Mouse (Mus musculus) forebrain, embryonic 12.5 days (tissue): Measurements from ENCODE around the gene Dppa4. TPM values are rescaled to one million over a fixed set of nuclear protein-coding genes. Genes with fewer than 3 reads are reported as not detected.
"Not testable (repeated sequence)": the region's sequence is repeated elsewhere in the genome, so short reads cannot be mapped to it uniquely, and the experiment has no call there.

Source experiments
- ATAC-seq: fragments of 200-750 bp; cut with Nextera tagmentation; 2 replicates; pipeline ENCODE4 v1.8.0; 2017; ENCODE audit warnings: moderate TSS enrichment; ENCODE audit not compliant: low FRiP score
- H3K27ac ChIP-seq: fragments of 300-500 bp; sonication (generic); 2 replicates; pipeline ENCODE4 v1.5.1; 2016; ENCODE audit warnings: mild to moderate bottlenecking
- H3K27me3 ChIP-seq: fragments of 300-500 bp; sonication (generic); 2 replicates; pipeline ENCODE4 v1.6.1; 2016; ENCODE audit warnings: mild to moderate bottlenecking
- H3K36me3 ChIP-seq: fragments of 300-500 bp; sonication (generic); replicated peaks from 2 replicates; pipeline ENCODE4 v1.6.1; 2016; ENCODE audit warnings: mild to moderate bottlenecking
- H3K4me1 ChIP-seq: fragments of 300-500 bp; sonication (generic); 2 replicates; pipeline ENCODE4 v1.6.1; 2016
- H3K4me2 ChIP-seq: fragments of 300-500 bp; sonication (generic); 2 replicates; pipeline ENCODE4 v1.6.1; 2016; ENCODE audit warnings: mild to moderate bottlenecking, moderate library complexity
- H3K4me3 ChIP-seq: fragments of 300-500 bp; sonication (generic); replicated peaks from 2 replicates; pipeline ENCODE4 v1.5.1; 2016; ENCODE audit warnings: mild to moderate bottlenecking
- H3K9ac ChIP-seq: fragments of 300-500 bp; sonication (generic); 2 replicates; pipeline ENCODE4 v1.6.1; 2016; ENCODE audit warnings: mild to moderate bottlenecking
- H3K9me3 ChIP-seq: fragments of 300-500 bp; sonication (generic); 2 replicates; pipeline ENCODE4 v1.6.1; 2016
- WGBS: fragments of 180-500 bp; shearing (Covaris S2); methylation state at CpG from one replicate; pipeline ENCODE4 v1.1.7; 2016; 5-methylcytosine and 5-hydroxymethylcytosine counted together
- polyA plus RNA-seq: library from polyadenylated mRNA; unstranded; fragments of >200 nt; fragmentation: Nextera tagmentation; extraction: Ambion mirVana; gene quantifications from 2 replicates; pipeline ENCODE4 v1.2.1, GENCODE M21; 2016

Dppa4 gene
- polyA plus RNA-seq, 1 experiment from 2014 or later, result not detected

- Histone ChIP-seq H3K4me3 (no peak overlapping the region), H3K9me3 (no peaks in the 10 kb centered on the region), H3K4me1 (no peaks in the 10 kb centered on the region), H3K27ac (no peak overlapping the region), H3K27me3 (no peaks in the 10 kb centered on the region), H3K9ac (no peak overlapping the region), H3K36me3 (no peaks in the 10 kb centered on the region), H3K4me2 (no peak overlapping the region)
- WGBS, result 86% methylated on average over 14 of the region's 14 CpGs
- ATAC-seq, result no peak
These were observed 14.0 kb downstream of the Dppa4 start for GRCm38 (mm10) chr16:48297384-48298136.

DNA sequence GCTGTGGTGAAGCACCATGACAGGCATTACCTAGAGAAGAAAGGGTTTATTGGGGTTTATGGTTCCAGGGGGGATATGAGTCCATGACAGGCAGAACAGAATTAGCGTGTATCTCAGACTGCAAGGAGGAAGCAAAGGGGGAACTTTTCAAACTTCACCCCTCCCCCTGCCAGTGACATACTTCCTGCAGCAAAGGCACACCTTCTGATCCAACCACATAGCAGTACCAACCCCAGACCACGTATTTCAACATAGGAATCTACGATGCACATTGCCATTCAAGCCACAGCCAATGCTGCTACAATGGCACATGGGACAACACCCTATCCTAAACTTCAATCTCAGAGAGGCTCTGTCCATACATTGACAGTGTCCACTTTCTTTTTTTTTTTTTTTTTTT is 16.4 kb downstream of the Dppa4 start:
- H3K9me3 ChIP-seq, result no peaks in the 10 kb centered on the region
- no peak overlapping the region for H3K4me2 ChIP-seq
- H3K27me3 ChIP-seq, result no peaks in the 10 kb centered on the region
- H3K27ac ChIP-seq, result no peak overlapping the region
- no peak overlapping the region for H3K4me3 ChIP-seq
- H3K36me3 ChIP-seq, result no peaks in the 10 kb centered on the region
- no peak for ATAC-seq
- 94% methylated on average over 3 of the region's 3 CpGs for WGBS
- H3K4me1 ChIP-seq, result no peaks in the 10 kb centered on the region
- H3K9ac ChIP-seq, result no peak overlapping the region

DNA sequence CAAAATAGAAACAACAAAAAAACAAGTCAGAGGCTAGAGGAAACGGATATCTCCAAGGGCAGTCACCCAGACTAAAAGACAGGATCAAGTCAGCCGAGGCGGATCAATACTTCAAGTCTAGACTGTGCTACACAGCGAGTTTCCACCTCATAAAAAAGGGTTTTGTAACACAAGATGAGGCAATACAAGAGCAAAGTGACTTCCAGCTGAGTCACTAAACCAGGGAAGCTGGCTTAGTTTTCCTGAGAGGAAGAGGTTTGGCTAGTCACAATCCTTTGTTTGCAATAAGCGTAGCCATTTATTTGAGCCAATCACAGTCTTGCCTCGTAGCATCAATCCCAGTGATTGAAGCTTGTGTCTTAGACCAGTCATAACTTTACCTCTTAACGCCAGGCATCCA is 20.0 kb downstream of the Dppa4 start, which contains the start of gene Dppa2:
Gene Dppa2, plus strand, starts transcription at position 400 of the 400 bp plus-strand sequence.
- H3K4me1 ChIP-seq, result no peaks in the 10 kb centered on the region
- H3K4me3 ChIP-seq, result no peak within 1 kb of the TSS
- H3K4me2 ChIP-seq, result no peak within 1 kb of the TSS
- H3K36me3 ChIP-seq, result no peaks in the 10 kb centered on the region
- H3K27ac ChIP-seq, result no peak within 1 kb of the TSS
- H3K9ac ChIP-seq, result no peak within 1 kb of the TSS
- no peaks in the 10 kb centered on the region for H3K9me3 ChIP-seq
- H3K27me3 ChIP-seq, result no peaks in the 10 kb centered on the region
- 81% methylated on average over 7 of the region's 7 CpGs for WGBS
- no peak for ATAC-seq

GRCm38 (mm10) chr16:48303983-48304382 is 20.4 kb downstream of the Dppa4 start:
- no peak overlapping the region for H3K4me3 ChIP-seq
- no peaks in the 10 kb centered on the region for H3K27me3 ChIP-seq
- H3K9ac ChIP-seq, result no peak overlapping the region
- no peaks in the 10 kb centered on the region for H3K4me1 ChIP-seq
- no peaks in the 10 kb centered on the region for H3K9me3 ChIP-seq
- H3K27ac ChIP-seq, result no peak overlapping the region
- ATAC-seq, result no peak
- H3K4me2 ChIP-seq, result no peak overlapping the region
- H3K36me3 ChIP-seq, result no peaks in the 10 kb centered on the region
- 87% methylated on average over 3 of the region's 3 CpGs for WGBS

DNA sequence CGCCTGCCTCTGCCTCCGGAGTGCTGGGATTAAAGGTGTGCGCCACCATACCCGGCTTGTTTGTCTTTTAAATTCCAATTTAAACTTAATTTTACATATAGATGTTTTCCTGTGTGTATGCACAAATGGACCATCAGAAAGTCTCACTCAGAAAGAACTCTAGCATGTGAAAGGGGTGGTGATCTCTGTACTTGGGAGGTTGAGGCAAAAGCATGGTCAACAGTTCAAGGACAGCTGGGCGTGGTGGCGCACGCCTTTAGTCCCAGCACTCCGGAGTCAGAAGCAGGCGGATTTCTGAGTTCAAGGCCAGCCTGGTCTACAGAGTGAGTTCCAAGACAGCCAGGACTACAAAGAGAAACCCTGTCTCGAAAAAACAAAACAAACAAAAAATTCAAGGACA is 25.4 kb downstream of the Dppa4 start:
- not testable (repeated sequence) for H3K4me2 ChIP-seq, H3K27ac ChIP-seq, H3K4me3 ChIP-seq, H3K27me3 ChIP-seq, H3K36me3 ChIP-seq, H3K4me1 ChIP-seq, H3K9ac ChIP-seq, ATAC-seq, H3K9me3 ChIP-seq
- WGBS, result 94% methylated on average over 10 of the region's 10 CpGs

GRCm38 (mm10) chr16:48309912-48310630 is 26.5 kb downstream of the Dppa4 start:
- WGBS, result 72% methylated on average over 12 of the region's 12 CpGs
- H3K9me3 ChIP-seq, result no peaks in the 10 kb centered on the region
- no peak overlapping the region for H3K27ac ChIP-seq
- no peak overlapping the region for H3K9ac ChIP-seq
- H3K36me3 ChIP-seq, result no peaks in the 10 kb centered on the region
- no peak overlapping the region for H3K4me2 ChIP-seq
- no peak for ATAC-seq
- no peaks in the 10 kb centered on the region for H3K27me3 ChIP-seq
- no peak overlapping the region for H3K4me3 ChIP-seq
- H3K4me1 ChIP-seq, result no peaks in the 10 kb centered on the region

GRCm38 (mm10) chr16:48315294-48315693 is 31.8 kb downstream of the Dppa4 start:
- Histone ChIP-seq H3K36me3 (no peaks in the 10 kb centered on the region), H3K27me3 (no peaks in the 10 kb centered on the region), H3K9me3 (no peaks in the 10 kb centered on the region), H3K4me2 (no peak overlapping the region), H3K4me3 (no peak overlapping the region), H3K27ac (no peak overlapping the region), H3K9ac (no peak overlapping the region), H3K4me1 (no peaks in the 10 kb centered on the region)
- no peak for ATAC-seq
- WGBS, result 86% methylated on average over 3 of the region's 3 CpGs

DNA sequence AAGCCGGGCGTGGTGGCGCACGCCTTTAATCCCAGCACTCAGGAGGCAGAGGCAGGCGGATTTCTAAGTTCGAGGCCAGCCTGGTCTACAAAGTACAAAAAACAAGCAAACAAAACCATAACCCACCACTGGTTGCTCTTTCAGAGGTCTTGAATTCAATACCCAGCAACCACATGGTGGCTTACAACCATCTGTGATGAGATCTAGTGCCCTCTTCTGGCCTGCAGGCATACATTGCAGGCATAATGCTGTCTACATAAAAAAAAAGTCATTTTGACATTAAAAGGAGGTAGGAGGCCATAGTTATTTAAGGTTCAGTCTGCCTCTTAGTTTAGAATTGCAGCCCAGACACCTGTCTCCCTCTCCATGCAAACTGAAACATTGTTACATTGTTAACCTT is 37.2 kb downstream of the Dppa4 start:
- Histone ChIP-seq H3K4me2 (no peak overlapping the region), H3K4me3 (no peak overlapping the region), H3K9ac (no peak overlapping the region), H3K27me3 (no peaks in the 10 kb centered on the region), H3K36me3 (no peaks in the 10 kb centered on the region), H3K27ac (no peak overlapping the region), H3K4me1 (no peaks in the 10 kb centered on the region), H3K9me3 (no peaks in the 10 kb centered on the region)
- 92% methylated on average over 6 of the region's 6 CpGs for WGBS
- ATAC-seq, result no peak

DNA sequence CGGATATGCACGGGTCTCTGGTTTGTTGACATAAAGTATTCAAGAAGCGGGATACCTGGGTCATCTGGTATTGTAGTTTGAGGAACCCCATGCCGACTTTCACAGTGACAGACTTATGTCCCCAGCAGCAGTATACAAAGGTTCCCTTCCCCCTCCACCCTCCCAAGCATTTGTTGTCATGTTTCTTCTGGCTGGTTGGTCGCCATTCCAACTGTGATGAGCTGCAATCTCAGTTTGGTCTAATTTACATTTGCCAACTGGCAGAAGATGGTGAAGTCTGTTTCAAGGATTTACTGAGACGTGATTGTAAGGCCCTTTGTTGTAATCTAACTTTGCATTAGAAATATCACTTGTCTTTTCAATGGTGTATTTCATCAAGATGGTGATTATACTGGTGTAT is 39.6 kb downstream of the Dppa4 start:
- ATAC-seq, result no peak
- Histone ChIP-seq H3K4me3 (no peak overlapping the region), H3K27ac (no peak overlapping the region), H3K9ac (no peak overlapping the region), H3K4me2 (no peak overlapping the region), H3K27me3 (no peaks in the 10 kb centered on the region), H3K36me3 (no peaks in the 10 kb centered on the region), H3K4me1 (no peaks in the 10 kb centered on the region), H3K9me3 (no peaks in the 10 kb centered on the region)
- WGBS, result 82% methylated on average over 6 of the region's 6 CpGs

- Histone ChIP-seq H3K27ac (no peak overlapping the region), H3K36me3 (no peaks in the 10 kb centered on the region), H3K4me3 (no peak overlapping the region), H3K4me2 (no peak overlapping the region), H3K9ac (no peak overlapping the region), H3K27me3 (no peaks in the 10 kb centered on the region), H3K4me1 (no peaks in the 10 kb centered on the region), H3K9me3 (no peaks in the 10 kb centered on the region)
- WGBS, result 85% methylated on average over 8 of the region's 8 CpGs
- ATAC-seq, result no peak
These were observed 40.2 kb downstream of the Dppa4 start for GRCm38 (mm10) chr16:48323602-48324345.

DNA sequence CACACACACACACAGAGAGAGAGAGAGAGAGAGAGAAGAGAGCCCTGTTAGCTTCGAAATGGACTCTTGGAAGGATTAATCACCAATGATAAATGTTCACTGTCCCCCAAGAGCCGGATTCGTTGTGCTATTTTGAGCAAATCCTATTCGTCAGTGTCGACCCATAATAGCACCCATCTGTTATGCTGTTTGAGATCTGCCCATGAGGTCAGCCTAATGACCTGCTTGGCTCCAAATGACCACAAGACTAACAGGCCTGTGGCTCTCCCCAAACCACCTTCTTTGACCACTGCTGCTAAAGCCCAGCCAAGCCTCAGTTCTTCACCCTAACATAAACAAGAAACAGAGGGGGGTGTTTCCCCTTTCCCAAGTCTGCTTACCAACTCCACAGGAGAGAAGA is 43.4 kb downstream of the Dppa4 start:
- 89% methylated on average over 5 of the region's 5 CpGs for WGBS
- no peak overlapping the region for H3K4me2 ChIP-seq
- H3K27me3 ChIP-seq, result no peaks in the 10 kb centered on the region
- no peaks in the 10 kb centered on the region for H3K4me1 ChIP-seq
- no peak overlapping the region for H3K9ac ChIP-seq
- no peaks in the 10 kb centered on the region for H3K36me3 ChIP-seq
- H3K27ac ChIP-seq, result no peak overlapping the region
- H3K4me3 ChIP-seq, result no peak overlapping the region
- no peak for ATAC-seq
- no peaks in the 10 kb centered on the region for H3K9me3 ChIP-seq

- Histone ChIP-seq H3K9ac (no peak overlapping the region), H3K27ac (no peak overlapping the region), H3K4me2 (no peak overlapping the region), H3K36me3 (no peaks in the 10 kb centered on the region), H3K4me1 (no peaks in the 10 kb centered on the region), H3K4me3 (no peak overlapping the region), H3K9me3 (no peaks in the 10 kb centered on the region), H3K27me3 (no peaks in the 10 kb centered on the region)
- ATAC-seq, result no peak
- 97% methylated on average over 2 of the region's 2 CpGs for WGBS
These were observed 44.9 kb downstream of the Dppa4 start for GRCm38 (mm10) chr16:48328420-48328819.
